ENCODE assay signal across 11 mouse cellular contexts in genomic region chr4:41677006-41677629, GRCm38 (mm10). TPM values are rescaled to one million over a fixed set of nuclear protein-coding genes. Genes with fewer than 3 reads are reported as not detected.
DNase-seq lines count a peak whose midpoint lies in the region; ATAC-seq lines count a peak whose summit lies in the region.
"Had no signal": no experiment of that assay in that cellular context is flagged by ENCODE, and none has a peak within 500 bp of the region (broad histone marks: within the 10 kb centered on the region; RNA-seq: fewer than 3 reads in every experiment).

No protein-coding gene starts in this region.

- H3K4me1 ChIP-seq in forebrain, embryonic 16.5 days (replicated peaks; ENCODE audit: control insufficient read depth, insufficient read depth, low read length) = peaks cover 73% of the 10 kb centered on the region
- H3K4me1 ChIP-seq: megakaryocyte, embryonic 14.5 days had no signal

- H3K4me3 ChIP-seq in forebrain, embryonic 16.5 days (replicated peaks; ENCODE audit: low read length) = no peak overlapping the region
- H3K4me3 ChIP-seq: erythroblast, embryonic 14.5 days had no signal

- H3K4me2 ChIP-seq in forebrain, embryonic 16.5 days (ENCODE audit: low read length) = no peak overlapping the region

- H3K36me3 ChIP-seq in forebrain, embryonic 16.5 days (ENCODE audit: control insufficient read depth, insufficient read depth) = no peaks in the 10 kb centered on the region

- H3K9ac ChIP-seq in forebrain, embryonic 16.5 days (replicated peaks; ENCODE audit: low read depth, low read length) = no peak overlapping the region

- WGBS in forebrain, embryonic 16.5 days = 24% methylated on average over 13 of the region's 13 CpGs

- H3K27ac ChIP-seq in forebrain, embryonic 16.5 days (ENCODE audit: low read length) = peak overlapping the region; percentile 52; the same call in 1 of the 2 replicates

- H3K9me3 ChIP-seq in forebrain, embryonic 16.5 days (ENCODE audit: control insufficient read depth, low read length) = no peaks in the 10 kb centered on the region
- H3K9me3 ChIP-seq: megakaryocyte, embryonic 14.5 days had no signal

- peak; percentile 46 for ATAC-seq in cerebellum, adult (ENCODE audit: insufficient number of reproducible peaks, low FRiP score, low TSS enrichment)
- ATAC-seq in forebrain, embryonic 16.5 days = peak; percentile 63
- ATAC-seq: Patski had no signal

- H3K27me3 ChIP-seq in forebrain, embryonic 16.5 days (replicated peaks; ENCODE audit: control insufficient read depth, insufficient read depth, low read length) = no peaks in the 10 kb centered on the region
- H3K27me3 ChIP-seq: Patski had no signal

- DNase-seq in layer of hippocampus, postnatal 10 days (ENCODE audit: low spot score in 2 of 2) = peak; percentile 33 to 49
- no peak for DNase-seq in layer of hippocampus, adult 8-10 months (ENCODE audit: low spot score in 2 of 2)
- peak; percentile 33 for DNase-seq in lung, postnatal 14 days
- DNase-seq in yolk sac, embryonic 10.5 days (ENCODE audit: low spot score) = no peak
- DNase-seq in thymus, postnatal 25 days = no peak
- no peak for DNase-seq in urinary bladder, postnatal 10 days (ENCODE audit: low spot score)

RNA-seq across cellular contexts. Expression of gene Cntfr, which starts 19.8 kb away (rescaled TPM):
- total RNA-seq in layer of hippocampus, postnatal 10 days (2021) = 10 to 100 TPM; 64.7 to 65.0 TPM
- 10 to 100 TPM; 84.3 to 93.9 (median 90.2) TPM for total RNA-seq in layer of hippocampus, adult 8-10 months (2022)
- 12.3 and 16.7 TPM in 2 replicates for polyA plus RNA-seq in forebrain, embryonic 16.5 days (2015; fragmentation: Nextera tagmentation; extraction: Ambion mirVana)
- polyA plus RNA-seq: erythroblast, embryonic 14.5 days had no signal

RNA-seq across cellular contexts. Expression of gene Il11ra1, which starts 22.7 kb away (rescaled TPM):
- total RNA-seq in layer of hippocampus, postnatal 10 days (2021) = 10 to 100 TPM; 23.2 to 24.5 TPM
- total RNA-seq in layer of hippocampus, adult 8-10 months (2022) = 10 to 100 TPM; 39.9 to 44.4 (median 41.6) TPM
- 28.3 and 29.2 TPM in 2 replicates for polyA plus RNA-seq in forebrain, embryonic 16.5 days (2015; fragmentation: Nextera tagmentation; extraction: Ambion mirVana)

RNA-seq across cellular contexts. Expression of gene Rpp25l, which starts 36.2 kb away (rescaled TPM):
- total RNA-seq in layer of hippocampus, postnatal 10 days (2021) = 10 to 100 TPM; 27.7 to 34.4 TPM
- 10 to 100 TPM; 25.7 to 31.7 (median 30.2) TPM for total RNA-seq in layer of hippocampus, adult 8-10 months (2022)
- polyA plus RNA-seq in forebrain, embryonic 16.5 days (2015; fragmentation: Nextera tagmentation; extraction: Ambion mirVana) = 51.7 and 60.5 TPM in 2 replicates

RNA-seq across cellular contexts. Expression of gene Enho, which starts 37.0 kb away (rescaled TPM):
- 10 to 100 TPM; 63.4 to 66.5 TPM for total RNA-seq in layer of hippocampus, postnatal 10 days (2021)
- 10 to 100 TPM; 51.7 to 56.4 (median 54.1) TPM for total RNA-seq in layer of hippocampus, adult 8-10 months (2022)
- 51.5 and 68.4 TPM in 2 replicates for polyA plus RNA-seq in forebrain, embryonic 16.5 days (2015; fragmentation: Nextera tagmentation; extraction: Ambion mirVana)

RNA-seq across cellular contexts. Expression of gene Dctn3, which starts 45.9 kb away (rescaled TPM):
- total RNA-seq in layer of hippocampus, postnatal 10 days (2021) = 100 to 1,000 TPM; 142 to 158 TPM
- total RNA-seq in layer of hippocampus, adult 8-10 months (2022) = 100 to 1,000 TPM; 141 to 156 (median 152) TPM
- 304 and 315 TPM in 2 replicates for polyA plus RNA-seq in forebrain, embryonic 16.5 days (2015; fragmentation: Nextera tagmentation; extraction: Ambion mirVana)

Comparison
In these comparisons a context has a peak if more than half of its experiments do, and no peak if none do; other contexts are left out.
1. DNase-seq: peak in layer of hippocampus, postnatal 10 days (2 of 2) and lung, postnatal 14 days (single experiment); none in layer of hippocampus, adult 8-10 months (0 of 2), yolk sac, embryonic 10.5 days (single experiment), thymus, postnatal 25 days (single experiment) and urinary bladder, postnatal 10 days (single experiment).